Mouse (Mus musculus) forebrain, postnatal 0 days (tissue): ENCODE measurements around the gene Fitm1. TPM values are rescaled to one million over a fixed set of nuclear protein-coding genes. Genes with fewer than 3 reads are reported as not detected.

Source experiments
- ATAC-seq: fragments of 200-750 bp; cut with Nextera tagmentation; 2 replicates; pipeline ENCODE4 v1.8.0; 2017; ENCODE audit warnings: mild to moderate bottlenecking, moderate library complexity
- DNase-seq: peaks from one replicate; pipeline ENCODE4 v3.0.0-alpha.2; 2015
- H3K27ac ChIP-seq: fragments of 300-500 bp; sonication (generic); 2 replicates; pipeline ENCODE4 v1.5.1; 2014; ENCODE audit warnings: low read depth, mild to moderate bottlenecking, antibody characterized with exemption, low read length, moderate library complexity, mixed read lengths
- H3K27me3 ChIP-seq: fragments of 300-500 bp; sonication (generic); 2 replicates; pipeline ENCODE4 v1.6.1; 2014; ENCODE audit warnings: mild to moderate bottlenecking, low read length, mixed read lengths; ENCODE audit not compliant: insufficient read depth
- H3K36me3 ChIP-seq: fragments of 300-500 bp; sonication (generic); 2 replicates; pipeline ENCODE4 v1.6.1; 2014; ENCODE audit warnings: mild to moderate bottlenecking, moderate library complexity; ENCODE audit not compliant: insufficient read depth
- H3K4me1 ChIP-seq: fragments of 300-500 bp; sonication (generic); 2 replicates; pipeline ENCODE4 v1.6.1; 2014; ENCODE audit warnings: antibody characterized with exemption; ENCODE audit not compliant: insufficient read depth
- H3K4me2 ChIP-seq: fragments of 300-500 bp; sonication (generic); 2 replicates; pipeline ENCODE4 v1.6.1; 2014; ENCODE audit warnings: low read depth, mild to moderate bottlenecking, moderate library complexity
- H3K4me3 ChIP-seq: fragments of 300-500 bp; sonication (generic); 2 replicates; pipeline ENCODE4 v1.5.1; 2014; ENCODE audit warnings: low read depth, low read length, mixed read lengths
- H3K9ac ChIP-seq: fragments of 300-500 bp; sonication (generic); 2 replicates; pipeline ENCODE4 v1.6.1; 2014; ENCODE audit warnings: mild to moderate bottlenecking
- H3K9me3 ChIP-seq: fragments of 300-500 bp; sonication (generic); 2 replicates; pipeline ENCODE4 v1.6.1; 2016; ENCODE audit warnings: low read length
- CTCF ChIP-seq: sonication (generic); IDR thresholded peaks from 2 replicates; pipeline ENCODE4 v1.5.1; 2016; ENCODE audit warnings: antibody characterized with exemption, control low read depth, low read depth
- WGBS: fragments of 180-500 bp; shearing (Covaris S2); extraction: QIAGEN DNeasy Blood & Tissue Kit; methylation state at CpG from one replicate; pipeline ENCODE4 v1.1.7; 2014; 5-methylcytosine and 5-hydroxymethylcytosine counted together
- polyA plus RNA-seq: library from polyadenylated mRNA; unstranded; fragments of >200 nt; fragmentation: Nextera tagmentation; extraction: Ambion mirVana; gene quantifications from 2 replicates; pipeline ENCODE4 v1.2.1, GENCODE M21; 2015
- total RNA-seq: library from RNA; depleted of rRNA; stranded (reverse); fragments of >200 nt; gene quantifications from 2 replicates; pipeline ENCODE4 v1.2.3, GENCODE M21; 2014

Gene Fitm1
- total and polyA plus RNA-seq, 2 experiments from 2014 or later = 0.22 TPM; not detected in 1

DNA sequence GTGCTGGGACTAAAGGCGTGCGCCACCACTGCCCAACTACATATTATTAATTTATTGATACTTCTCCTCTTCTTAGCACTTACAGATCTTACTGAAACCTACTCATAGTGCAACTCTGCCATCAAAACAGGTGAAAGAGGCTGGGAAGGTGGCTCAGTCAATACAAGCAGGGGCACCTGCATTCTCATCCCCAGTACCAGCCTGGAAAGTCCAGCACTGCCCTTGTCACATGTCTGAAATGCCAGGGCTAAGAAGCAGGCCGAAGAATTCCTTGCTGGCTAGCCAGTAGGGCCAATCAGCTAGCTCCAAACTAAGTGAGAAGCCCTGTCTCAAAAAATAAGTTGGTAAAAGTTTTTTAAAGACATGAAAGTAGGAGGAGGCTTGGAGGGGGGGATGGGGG is 17.8 kb upstream of the Fitm1 start:
- no peak for TF ChIP-seq CTCF
- WGBS = 92% methylated on average over 3 of the region's 3 CpGs
- no peak overlapping the region for H3K27ac ChIP-seq
- no peak overlapping the region for H3K9ac ChIP-seq
- H3K4me1 ChIP-seq = peaks cover 9% of the 10 kb centered on the region
- no peaks in the 10 kb centered on the region for H3K27me3 ChIP-seq
- H3K4me3 ChIP-seq = no peak overlapping the region
- ATAC-seq = no peak
- H3K36me3 ChIP-seq = no peaks in the 10 kb centered on the region
- DNase-seq = no peak
- no peaks in the 10 kb centered on the region for H3K9me3 ChIP-seq
- H3K4me2 ChIP-seq = no peak overlapping the region

DNA sequence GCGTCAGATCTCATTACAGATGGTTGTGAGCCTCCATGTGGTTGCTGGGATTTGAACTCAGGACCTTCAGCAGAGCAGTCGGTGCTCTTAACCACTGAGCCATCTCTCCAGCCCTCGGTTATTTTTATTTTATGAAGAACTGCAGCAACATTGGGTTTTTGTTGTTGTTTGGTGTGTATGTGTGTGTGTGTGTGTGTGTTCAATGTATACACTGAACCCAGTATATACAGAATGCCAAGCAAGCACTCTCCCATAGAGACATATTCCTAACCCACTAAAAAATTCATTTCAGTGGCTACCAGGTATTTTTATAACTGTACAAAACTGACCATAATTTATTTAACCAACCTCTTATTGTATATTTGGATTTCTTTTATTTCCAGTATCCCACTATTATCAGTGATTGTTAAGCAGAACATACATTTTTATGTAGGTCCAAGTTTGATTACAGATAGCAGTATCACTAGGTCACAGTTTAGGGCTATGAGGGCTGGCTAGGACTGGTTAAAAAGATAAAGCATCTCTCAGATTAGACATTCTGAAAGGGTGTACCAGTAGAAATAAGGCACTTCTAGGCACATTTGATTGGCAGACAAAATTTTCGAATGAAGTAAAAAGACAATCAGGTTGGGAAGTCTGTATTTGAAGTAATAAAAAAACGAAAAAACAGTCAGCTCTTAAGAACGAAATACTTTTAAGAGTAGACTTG is 16.5 kb upstream of the Fitm1 start:
- Histone ChIP-seq H3K4me1 (peaks cover 9% of the 10 kb centered on the region), H3K36me3 (peaks cover 6% of the 10 kb centered on the region), H3K4me2 (peak overlapping the region; percentile 74), H3K9me3 (no peaks in the 10 kb centered on the region), H3K27ac (no peak overlapping the region), H3K9ac (no peak overlapping the region), H3K27me3 (no peaks in the 10 kb centered on the region), H3K4me3 (peak overlapping the region; percentile 58)
- WGBS = 55% methylated on average over 6 of the region's 6 CpGs
- ATAC-seq (no peak), DNase-seq (no peak)
- no peak; the same call in 1 of the 2 replicates for TF ChIP-seq CTCF

DNA sequence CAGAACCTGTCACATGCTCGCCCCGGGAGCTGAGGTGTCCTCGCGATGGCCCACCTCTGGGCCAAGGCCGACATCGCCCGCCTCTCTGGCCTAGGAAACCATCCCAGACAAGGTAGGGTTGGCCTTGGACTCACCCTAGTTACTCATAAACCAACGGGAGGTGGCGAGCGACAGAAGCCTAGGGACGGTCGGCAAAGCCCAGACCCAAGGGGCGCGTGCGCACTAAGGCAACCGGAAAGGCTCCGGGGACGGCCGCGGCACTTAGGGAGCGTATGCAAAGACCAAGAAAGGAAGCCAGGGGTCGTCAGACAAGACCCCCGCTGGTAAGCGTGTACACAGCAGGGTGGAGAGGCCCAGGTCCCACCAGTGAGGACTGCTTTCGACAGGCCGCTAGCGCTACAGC is 15.6 kb upstream of the Fitm1 start, which contains the start of gene Dcaf11:
Gene Dcaf11, plus strand, starts transcription at position 208 of the 403 bp plus-strand sequence.
- DNase-seq = peak; percentile 95
- H3K9ac ChIP-seq = peak within 1 kb of the TSS; percentile 68
- peak; percentile 64 for TF ChIP-seq CTCF
- H3K4me3 ChIP-seq = peak within 1 kb of the TSS; percentile 58
- H3K27me3 ChIP-seq = no peaks in the 10 kb centered on the region
- H3K9me3 ChIP-seq = no peaks in the 10 kb centered on the region
- peak within 1 kb of the TSS; percentile 74 for H3K4me2 ChIP-seq
- peak within 1 kb of the TSS; percentile 95 for H3K27ac ChIP-seq
- peak; percentile 74 for ATAC-seq
- WGBS = under 1% methylated on average over 27 of the region's 27 CpGs
- H3K4me1 ChIP-seq = peaks cover 9% of the 10 kb centered on the region
- peaks cover 15% of the 10 kb centered on the region for H3K36me3 ChIP-seq

DNA sequence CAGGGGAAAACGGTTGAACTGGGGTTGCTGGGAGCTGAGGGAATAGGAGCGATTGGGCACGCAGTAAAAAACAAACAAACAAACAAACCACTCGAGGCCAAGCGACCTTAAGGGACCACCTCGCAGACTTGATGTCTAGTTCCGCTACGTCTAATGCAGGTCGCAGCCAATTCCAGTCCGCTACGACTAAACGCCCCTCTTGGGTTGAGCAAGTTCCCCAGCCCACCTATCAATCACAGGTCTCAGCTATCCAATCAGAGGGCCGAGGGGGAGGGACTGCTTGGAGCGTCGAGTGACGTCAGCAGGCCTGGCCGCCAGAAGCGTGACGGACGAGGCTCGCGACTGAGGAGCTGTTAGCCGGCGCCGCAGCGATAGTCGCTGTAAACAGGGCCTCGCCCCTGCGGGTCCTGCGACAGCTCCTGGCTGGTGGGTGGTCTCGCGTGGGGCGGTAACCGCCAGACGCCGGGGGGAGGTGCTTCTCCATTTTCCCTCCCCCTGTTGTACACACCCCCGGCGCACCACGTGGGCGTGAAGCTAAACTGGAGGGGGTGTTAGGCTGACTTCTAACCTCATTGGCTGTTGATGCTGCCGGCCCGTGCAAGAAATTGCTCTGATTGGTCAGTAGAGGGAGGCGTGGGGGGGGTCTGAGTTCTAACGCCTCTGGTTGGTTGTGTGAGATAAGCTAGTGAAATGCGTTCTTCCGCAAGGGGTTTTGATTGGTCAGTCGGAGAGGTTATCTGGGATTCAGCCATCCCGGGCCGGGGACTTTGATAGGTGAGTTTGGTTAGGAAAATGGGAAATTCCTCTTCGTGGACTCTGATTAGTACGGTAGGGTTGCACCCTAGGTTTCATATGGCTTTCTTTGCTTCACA is 15.0 kb upstream of the Fitm1 start, which contains the start of gene A730061H03Rik:
Gene A730061H03Rik, minus strand, starts transcription at position 205 of the 872 bp plus-strand sequence.
- H3K4me1 ChIP-seq = peaks cover 9% of the 10 kb centered on the region
- 0 out of 2 replicates have a peak, but pooled peaks have one; percentile 38 for TF ChIP-seq CTCF
- H3K36me3 ChIP-seq = peaks cover 21% of the 10 kb centered on the region
- WGBS = 3% methylated on average over 51 of the region's 51 CpGs
- DNase-seq (peak; percentile 99), ATAC-seq (peak; percentile 95)
- peak within 1 kb of the TSS; percentile 74 for H3K4me2 ChIP-seq
- peak within 1 kb of the TSS; percentile 95 for H3K27ac ChIP-seq
- no peaks in the 10 kb centered on the region for H3K9me3 ChIP-seq
- H3K4me3 ChIP-seq = peak within 1 kb of the TSS; percentile 58
- peak within 1 kb of the TSS; percentile 68 for H3K9ac ChIP-seq
- H3K27me3 ChIP-seq = no peaks in the 10 kb centered on the region

DNA sequence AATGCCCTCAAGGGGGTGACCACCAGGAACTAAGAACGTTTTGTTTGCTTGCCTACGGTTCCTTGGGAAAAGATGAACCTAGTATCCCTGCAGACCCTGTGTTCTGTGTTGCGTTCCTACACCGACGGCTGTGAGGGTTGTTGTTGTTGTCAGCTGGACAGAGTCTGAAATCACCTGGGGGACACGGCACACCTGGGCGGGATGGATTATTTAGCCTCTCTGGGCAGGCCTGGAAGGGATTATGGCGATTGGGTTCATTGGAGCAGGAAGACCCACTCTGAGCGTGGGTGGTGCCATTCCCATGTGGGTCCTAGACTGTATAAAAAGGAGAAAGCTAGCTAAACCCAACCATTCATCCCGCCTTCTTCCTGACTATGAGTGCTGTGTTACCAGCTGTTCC is 13.6 kb upstream of the Fitm1 start:
- Histone ChIP-seq H3K4me1 (peaks cover 9% of the 10 kb centered on the region), H3K27me3 (no peaks in the 10 kb centered on the region), H3K4me2 (peak overlapping the region; percentile 74; the same call in 1 of the 2 replicates), H3K36me3 (peaks cover 36% of the 10 kb centered on the region), H3K9ac (no peak overlapping the region), H3K9me3 (no peaks in the 10 kb centered on the region), H3K4me3 (no peak overlapping the region), H3K27ac (no peak overlapping the region)
- no peak for TF ChIP-seq CTCF
- DNase-seq = no peak
- ATAC-seq = no peak
- 93% methylated on average over 10 of the region's 10 CpGs for WGBS

DNA sequence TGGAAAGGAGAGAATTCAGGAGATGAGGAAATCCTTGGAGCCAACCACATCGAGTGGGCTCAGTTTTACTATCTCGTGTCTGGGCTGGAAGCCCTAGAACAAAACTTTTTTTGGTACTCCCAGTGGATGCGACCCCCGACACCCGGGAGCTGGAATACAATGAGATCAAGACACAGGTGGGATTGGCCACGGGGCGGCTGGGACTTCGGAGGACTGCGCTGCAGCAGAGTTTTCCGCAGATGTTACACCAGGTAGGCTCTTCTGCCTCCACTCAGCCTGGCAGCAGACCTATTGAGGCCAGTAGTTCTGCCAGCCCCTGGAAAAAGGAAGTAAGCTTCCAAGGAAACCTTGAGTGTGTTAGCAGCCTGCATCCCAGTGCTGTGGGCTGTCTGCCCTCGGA is 12.2 kb upstream of the Fitm1 start:
- TF ChIP-seq CTCF = no peak
- H3K9ac ChIP-seq = no peak overlapping the region
- no peak overlapping the region for H3K4me3 ChIP-seq
- no peaks in the 10 kb centered on the region for H3K27me3 ChIP-seq
- ATAC-seq (no peak), DNase-seq (no peak)
- no peaks in the 10 kb centered on the region for H3K9me3 ChIP-seq
- 93% methylated on average over 11 of the region's 11 CpGs for WGBS
- peaks cover 50% of the 10 kb centered on the region for H3K36me3 ChIP-seq
- no peak overlapping the region for H3K27ac ChIP-seq
- H3K4me1 ChIP-seq = peaks cover 9% of the 10 kb centered on the region
- H3K4me2 ChIP-seq = no peak overlapping the region
